Mouse (Mus musculus): ENCODE data around the gene Asns. TPM values are rescaled to one million over a fixed set of nuclear protein-coding genes. Genes with fewer than 3 reads are reported as not detected.
"Not testable (repeated sequence)": the region's sequence is repeated elsewhere in the genome, so short reads cannot be mapped to it uniquely, and the experiment has no call there.

Asns gene
- polyA plus RNA-seq, 1 experiment, result 85.4 TPM

DNA sequence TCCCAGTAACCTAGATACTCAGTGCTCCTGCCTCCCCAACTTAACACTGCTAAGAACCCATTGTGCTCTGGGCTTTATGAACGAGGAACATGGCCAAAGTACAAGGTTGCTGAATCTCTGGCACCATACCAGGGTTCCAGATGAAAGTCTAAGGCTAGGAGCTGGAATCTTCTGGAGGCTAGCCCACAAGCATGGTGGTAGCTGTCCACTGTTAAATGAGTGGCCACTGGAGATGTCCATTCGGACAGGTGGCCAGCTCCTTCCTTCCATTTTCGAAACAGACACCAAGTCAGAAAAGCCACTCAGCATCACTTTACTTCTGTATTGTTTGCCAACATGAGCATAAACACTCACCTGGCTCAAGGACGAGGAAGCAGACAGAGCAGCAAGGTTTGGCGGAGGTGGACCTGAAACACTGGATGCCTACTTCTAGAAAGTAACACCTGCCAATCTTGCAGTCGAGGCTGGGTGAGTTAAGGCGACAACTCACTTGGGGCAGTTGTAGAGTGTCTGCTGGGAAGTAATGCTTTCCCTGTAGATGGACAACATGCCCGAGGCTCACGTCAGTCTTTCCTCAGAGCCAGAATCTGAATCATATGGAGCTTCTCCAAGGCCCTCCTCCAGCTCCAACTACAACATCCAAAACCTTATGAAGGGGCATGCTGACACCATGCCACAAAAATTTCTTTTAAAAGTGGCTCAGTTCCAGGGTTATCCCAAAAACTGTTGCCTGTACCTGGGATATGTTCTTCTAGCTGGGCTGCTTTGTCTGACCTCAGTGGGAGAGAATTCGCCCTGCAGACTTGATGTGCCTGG is 20.4 kb downstream of the Asns start:
- TF ChIP-seq CTCF (IDR thresholded peaks at IDR 0.05; ENCODE audit: borderline replicate concordance, insufficient read depth, low read depth, low read length), result no peak
- no peak overlapping the region for H3K4me3 ChIP-seq (replicated peaks; ENCODE audit: insufficient read depth, low read depth, low read length)
- no peaks in the 10 kb centered on the region for H3K4me1 ChIP-seq (ENCODE audit: control insufficient read depth, insufficient read depth, low read length)
- DNase-seq, result no peak
- H3K27ac ChIP-seq (ENCODE audit: insufficient read depth, low read length), result no peak overlapping the region
- H3K27me3 ChIP-seq (ENCODE audit: control insufficient read depth, insufficient read depth, low read length), result no peaks in the 10 kb centered on the region
- 79% methylated on average over 10 of the region's 10 CpGs for WGBS

DNA sequence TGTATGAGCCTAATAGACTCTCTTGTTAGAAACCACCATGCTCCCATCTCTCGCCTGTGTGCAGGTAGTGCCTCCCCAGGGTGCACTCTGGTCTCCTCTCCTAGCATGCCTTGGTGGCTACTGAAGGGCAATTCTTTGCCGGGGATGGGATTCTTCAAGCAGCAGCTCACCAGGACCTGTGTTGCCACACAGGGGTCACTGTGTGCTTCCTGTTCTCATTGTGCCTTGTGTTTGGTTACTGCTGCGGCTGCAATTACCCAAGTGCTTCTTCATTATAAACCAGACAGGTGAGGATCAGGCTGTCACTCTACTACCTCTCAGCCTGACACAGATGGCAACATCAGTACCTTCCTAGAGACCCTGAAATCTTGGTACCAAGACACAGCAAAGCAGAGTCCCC is 21.6 kb downstream of the Asns start:
- no peak for DNase-seq
- no peak overlapping the region for H3K27ac ChIP-seq (ENCODE audit: insufficient read depth, low read length)
- no peaks in the 10 kb centered on the region for H3K4me1 ChIP-seq (ENCODE audit: control insufficient read depth, insufficient read depth, low read length)
- no peaks in the 10 kb centered on the region for H3K27me3 ChIP-seq (ENCODE audit: control insufficient read depth, insufficient read depth, low read length)
- H3K4me3 ChIP-seq (replicated peaks; ENCODE audit: insufficient read depth, low read depth, low read length), result no peak overlapping the region
- TF ChIP-seq POLR2A (IDR thresholded peaks at IDR 0.05; ENCODE audit: borderline replicate concordance, insufficient read depth, low read length), result no peak
- no peak for TF ChIP-seq CTCF (IDR thresholded peaks at IDR 0.05; ENCODE audit: borderline replicate concordance, insufficient read depth, low read depth, low read length)
- WGBS, result 88% methylated on average over 3 of the region's 3 CpGs

DNA sequence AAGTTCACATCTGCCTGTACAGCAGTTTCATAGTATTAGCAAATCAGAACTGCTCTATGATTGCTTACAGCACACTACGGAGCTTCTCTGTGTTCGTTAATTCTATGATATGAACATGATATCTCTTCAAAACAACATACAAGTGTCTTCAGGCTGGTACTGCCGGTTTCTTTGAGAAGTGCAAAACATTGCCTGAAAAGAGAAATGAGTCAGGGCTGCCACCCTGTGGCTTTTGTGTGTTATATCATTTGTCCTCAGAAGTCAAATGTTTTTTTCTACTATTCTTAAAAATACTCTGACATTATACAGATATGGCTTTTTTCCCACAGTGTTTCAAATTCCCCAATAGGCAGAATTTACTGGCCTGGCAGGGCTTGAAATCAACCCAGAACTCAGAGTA is 22.5 kb downstream of the Asns start:
- WGBS, result 60% methylated on average over 3 of the region's 3 CpGs
- DNase-seq, result no peak

DNA sequence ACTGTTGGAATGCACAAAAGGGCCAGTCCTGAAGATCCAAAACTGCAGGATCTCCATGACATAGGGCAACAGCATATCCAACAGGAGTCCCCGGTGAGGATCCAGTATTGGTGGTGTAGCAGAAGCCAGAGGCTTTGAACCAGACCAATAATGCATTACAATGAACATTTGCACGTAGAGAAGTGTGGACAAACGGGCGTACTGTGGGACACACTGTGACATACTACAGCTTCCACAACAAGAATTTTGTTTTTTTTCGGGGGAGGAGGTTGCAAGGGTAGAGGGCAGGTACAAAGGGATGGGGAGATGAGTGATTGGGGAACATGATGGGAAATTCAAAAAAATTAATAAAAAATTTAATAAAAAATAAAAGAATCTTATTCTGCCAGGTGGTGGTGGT is 23.3 kb downstream of the Asns start:
- Histone ChIP-seq H3K27me3 (ENCODE audit: control insufficient read depth, insufficient read depth, low read length) (no peaks in the 10 kb centered on the region), H3K27ac (ENCODE audit: insufficient read depth, low read length) (no peak overlapping the region), H3K4me3 (replicated peaks; ENCODE audit: insufficient read depth, low read depth, low read length) (no peak overlapping the region), H3K4me1 (ENCODE audit: control insufficient read depth, insufficient read depth, low read length) (no peaks in the 10 kb centered on the region)
- TF ChIP-seq CTCF (IDR thresholded peaks at IDR 0.05; ENCODE audit: borderline replicate concordance, insufficient read depth, low read depth, low read length) (no peak), POLR2A (IDR thresholded peaks at IDR 0.05; ENCODE audit: borderline replicate concordance, insufficient read depth, low read length) (no peak)
- DNase-seq, result no peak
- 88% methylated on average over 5 of the region's 5 CpGs for WGBS

More for the DNA sequence above, 22.5 kb downstream of the Asns start:
- Histone ChIP-seq H3K27me3 (ENCODE audit: control insufficient read depth, insufficient read depth, low read length) (no peaks in the 10 kb centered on the region), H3K27ac (ENCODE audit: insufficient read depth, low read length) (no peak overlapping the region), H3K4me1 (ENCODE audit: control insufficient read depth, insufficient read depth, low read length) (no peaks in the 10 kb centered on the region), H3K4me3 (replicated peaks; ENCODE audit: insufficient read depth, low read depth, low read length) (no peak overlapping the region)
- TF ChIP-seq POLR2A (IDR thresholded peaks at IDR 0.05; ENCODE audit: borderline replicate concordance, insufficient read depth, low read length) (no peak), CTCF (IDR thresholded peaks at IDR 0.05; ENCODE audit: borderline replicate concordance, insufficient read depth, low read depth, low read length) (no peak)

DNA sequence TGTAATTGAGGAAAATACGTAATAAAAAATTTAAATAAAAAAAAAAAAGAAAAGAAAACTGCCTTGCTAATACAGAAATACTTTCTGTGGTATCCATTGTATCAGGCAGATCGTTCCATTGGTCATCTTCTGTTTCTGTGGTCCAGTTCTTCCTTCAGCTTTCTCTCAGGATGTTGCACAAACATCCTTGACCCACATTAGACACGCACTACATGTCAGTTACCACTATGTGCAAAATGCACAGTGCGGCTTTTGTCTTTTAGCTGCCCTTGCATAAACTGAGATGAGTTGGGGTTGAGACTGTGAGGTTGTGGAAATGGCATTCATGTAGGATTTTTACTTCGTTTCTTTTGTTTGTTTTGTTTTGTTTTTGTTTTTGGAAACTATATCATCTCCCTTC is 24.7 kb downstream of the Asns start:
- DNase-seq, result no peak
- no peak overlapping the region for H3K4me3 ChIP-seq (replicated peaks; ENCODE audit: insufficient read depth, low read depth, low read length)
- no peaks in the 10 kb centered on the region for H3K27me3 ChIP-seq (ENCODE audit: control insufficient read depth, insufficient read depth, low read length)
- 79% methylated on average over 5 of the region's 5 CpGs for WGBS
- TF ChIP-seq POLR2A (IDR thresholded peaks at IDR 0.05; ENCODE audit: borderline replicate concordance, insufficient read depth, low read length), result no peak
- no peak for TF ChIP-seq CTCF (IDR thresholded peaks at IDR 0.05; ENCODE audit: borderline replicate concordance, insufficient read depth, low read depth, low read length)
- no peak overlapping the region for H3K27ac ChIP-seq (ENCODE audit: insufficient read depth, low read length)
- no peaks in the 10 kb centered on the region for H3K4me1 ChIP-seq (ENCODE audit: control insufficient read depth, insufficient read depth, low read length)

DNA sequence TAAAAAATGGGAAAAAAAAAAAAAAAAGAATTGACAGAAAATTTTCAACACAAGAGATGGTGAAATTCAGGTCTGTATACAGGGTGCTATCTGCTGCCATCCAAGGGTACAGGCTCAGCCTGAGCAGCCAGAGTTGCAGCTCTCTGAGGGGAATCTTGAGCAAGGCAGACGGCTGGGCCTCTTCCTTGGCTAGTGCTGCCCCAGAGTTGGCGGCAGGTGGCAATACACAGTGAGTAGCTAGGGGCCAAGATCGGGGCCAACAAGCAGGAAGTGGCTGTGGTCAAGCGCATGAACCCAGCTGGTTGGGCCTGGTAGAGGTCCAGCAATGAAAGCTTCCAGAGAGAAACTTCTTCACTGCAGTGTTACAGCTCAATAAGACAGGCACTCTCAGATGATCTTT is 27.2 kb downstream of the Asns start:
- not testable (repeated sequence) for H3K4me1 ChIP-seq (ENCODE audit: control insufficient read depth, insufficient read depth, low read length); H3K4me3 ChIP-seq (replicated peaks; ENCODE audit: insufficient read depth, low read depth, low read length); DNase-seq; H3K27ac ChIP-seq (ENCODE audit: insufficient read depth, low read length); H3K27me3 ChIP-seq (ENCODE audit: control insufficient read depth, insufficient read depth, low read length)
- 74% methylated on average over 4 of the region's 4 CpGs for WGBS

DNA sequence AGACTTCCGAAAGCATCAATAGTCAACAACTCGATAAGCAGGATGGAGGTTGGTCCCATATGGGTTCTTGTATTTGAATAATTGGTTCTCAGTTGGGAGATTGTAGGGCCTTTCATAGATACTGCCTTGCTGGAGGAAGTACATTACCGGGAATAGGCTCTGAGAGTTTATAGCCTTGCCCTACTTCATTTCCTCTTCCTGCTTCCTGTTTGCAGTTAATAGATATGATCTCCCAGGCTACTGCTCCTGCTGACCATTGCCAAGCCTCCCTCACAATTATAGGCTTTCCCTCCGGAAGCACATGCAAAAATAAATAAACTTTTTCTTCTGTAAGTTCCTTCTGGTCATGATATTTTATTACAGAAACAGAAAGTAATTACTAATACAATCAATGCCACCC is 31.6 kb downstream of the Asns start:
- 86% methylated on average over 4 of the region's 4 CpGs for WGBS
- Histone ChIP-seq H3K4me3 (replicated peaks; ENCODE audit: insufficient read depth, low read depth, low read length) (no peak overlapping the region), H3K4me1 (ENCODE audit: control insufficient read depth, insufficient read depth, low read length) (no peaks in the 10 kb centered on the region), H3K27ac (ENCODE audit: insufficient read depth, low read length) (no peak overlapping the region), H3K27me3 (ENCODE audit: control insufficient read depth, insufficient read depth, low read length) (no peaks in the 10 kb centered on the region)
- DNase-seq, result no peak
- no peak for TF ChIP-seq CTCF (IDR thresholded peaks at IDR 0.05; ENCODE audit: borderline replicate concordance, insufficient read depth, low read depth, low read length)

DNA sequence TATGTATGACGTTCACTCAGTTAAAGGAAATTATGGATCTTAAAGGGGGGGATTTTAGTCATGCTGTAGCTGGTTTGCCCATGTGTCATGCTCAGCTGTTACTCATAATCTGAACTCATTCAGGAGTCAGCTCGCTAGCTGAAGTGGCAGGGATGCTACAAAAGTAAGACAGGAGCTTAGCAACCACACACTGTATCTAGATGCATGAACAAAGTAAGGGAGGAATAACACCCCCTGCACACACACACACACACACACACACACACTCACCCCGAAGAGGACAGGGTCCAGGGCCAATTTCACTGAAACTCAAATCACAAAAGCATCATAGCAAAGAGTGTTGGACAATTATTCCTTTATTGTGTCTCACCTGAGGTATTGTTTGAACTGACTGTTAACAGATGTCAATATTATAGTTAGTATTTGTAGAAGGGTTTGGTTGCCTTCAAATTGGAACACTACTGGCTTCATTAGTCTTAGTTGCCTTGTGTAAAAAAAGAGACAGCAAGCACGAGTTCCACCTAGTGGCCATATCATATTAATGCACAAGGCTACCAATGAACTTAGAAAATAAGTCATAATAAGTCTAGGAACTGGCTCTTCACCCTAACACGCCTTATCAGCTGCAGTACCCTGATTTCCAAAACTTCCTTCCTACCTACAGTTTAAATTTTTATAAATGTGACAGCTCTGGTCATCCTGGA is 32.5 kb downstream of the Asns start:
- Histone ChIP-seq H3K4me1 (ENCODE audit: control insufficient read depth, insufficient read depth, low read length) (no peaks in the 10 kb centered on the region), H3K27ac (ENCODE audit: insufficient read depth, low read length) (no peak overlapping the region), H3K27me3 (ENCODE audit: control insufficient read depth, insufficient read depth, low read length) (no peaks in the 10 kb centered on the region), H3K4me3 (replicated peaks; ENCODE audit: insufficient read depth, low read depth, low read length) (no peak overlapping the region)
- peak in 1 of 2 experiments; percentile 15 for DNase-seq
- TF ChIP-seq CTCF (IDR thresholded peaks at IDR 0.05; ENCODE audit: borderline replicate concordance, insufficient read depth, low read depth, low read length), result peak; percentile 56; the same call in 1 of the 2 replicates
- TF ChIP-seq POLR2A (IDR thresholded peaks at IDR 0.05; ENCODE audit: borderline replicate concordance, insufficient read depth, low read length), result no peak
- WGBS, result 64% methylated on average over 5 of the region's 5 CpGs
